Mouse (Mus musculus) limb, embryonic 12.5 days (tissue): ENCODE measurements around the gene Gatad2b. TPM values are rescaled to one million over a fixed set of nuclear protein-coding genes. Genes with fewer than 3 reads are reported as not detected.
"Not testable (repeated sequence)": the region's sequence is repeated elsewhere in the genome, so short reads cannot be mapped to it uniquely, and the experiment has no call there.

Experiments
- ATAC-seq: fragments of 200-750 bp; cut with Nextera tagmentation; 2 replicates; pipeline ENCODE4 v1.8.0; 2017; ENCODE audit warnings: low read depth, moderate TSS enrichment; ENCODE audit not compliant: insufficient number of reproducible peaks, insufficient read depth, low FRiP score, low TSS enrichment
- H3K27ac ChIP-seq: fragments of 300-500 bp; sonication (generic); 2 replicates; pipeline ENCODE4 v1.5.1; 2016; ENCODE audit warnings: mild to moderate bottlenecking, moderate library complexity
- H3K27me3 ChIP-seq: fragments of 300-500 bp; sonication (generic); 2 replicates; pipeline ENCODE4 v1.6.1; 2016; ENCODE audit warnings: mild to moderate bottlenecking, moderate library complexity
- H3K36me3 ChIP-seq: fragments of 300-500 bp; sonication (generic); 2 replicates; pipeline ENCODE4 v1.6.1; 2016; ENCODE audit warnings: mild to moderate bottlenecking, moderate library complexity
- H3K4me1 ChIP-seq: fragments of 300-500 bp; sonication (generic); replicated peaks from 2 replicates; pipeline ENCODE4 v1.6.1; 2016
- H3K4me2 ChIP-seq: fragments of 300-500 bp; sonication (generic); 2 replicates; pipeline ENCODE4 v1.6.1; 2016; ENCODE audit warnings: mild to moderate bottlenecking, moderate library complexity
- H3K4me3 ChIP-seq: fragments of 300-500 bp; sonication (generic); replicated peaks from 2 replicates; pipeline ENCODE4 v1.5.1; 2016; ENCODE audit warnings: mild to moderate bottlenecking
- H3K9ac ChIP-seq: fragments of 300-500 bp; sonication (generic); replicated peaks from 2 replicates; pipeline ENCODE4 v1.6.1; 2016; ENCODE audit warnings: mild to moderate bottlenecking, moderate library complexity
- H3K9me3 ChIP-seq: fragments of 300-500 bp; sonication (generic); 2 replicates; pipeline ENCODE4 v1.6.1; 2016; ENCODE audit warnings: mild to moderate bottlenecking, moderate library complexity
- WGBS: fragments of 180-500 bp; shearing (Covaris S2); methylation state at CpG from one replicate; pipeline ENCODE4 v1.1.7; 2016; 5-methylcytosine and 5-hydroxymethylcytosine counted together
- polyA plus RNA-seq: library from polyadenylated mRNA; unstranded; fragments of >200 nt; fragmentation: Nextera tagmentation; extraction: Ambion mirVana; gene quantifications from 2 replicates; pipeline ENCODE4 v1.2.1, GENCODE M21; 2016

Gatad2b gene
- 17.7 and 19.5 TPM in 2 replicates for polyA plus RNA-seq

- H3K9ac ChIP-seq, result peak within 1 kb of the TSS; percentile 94
- ATAC-seq, result peak; percentile 100
- no peaks in the 10 kb centered on the region for H3K27me3 ChIP-seq
- no peaks in the 10 kb centered on the region for H3K9me3 ChIP-seq
- peak within 1 kb of the TSS; percentile 88 for H3K4me3 ChIP-seq
- peaks cover 12% of the 10 kb centered on the region for H3K4me1 ChIP-seq
- under 1% methylated on average over 40 of the region's 47 CpGs for WGBS
- peak within 1 kb of the TSS; percentile 99 for H3K27ac ChIP-seq
- peak within 1 kb of the TSS; percentile 70 for H3K4me2 ChIP-seq
- peaks cover 6% of the 10 kb centered on the region; the same call in 1 of the 2 replicates for H3K36me3 ChIP-seq
These were observed at the start of gene Gatad2b for GRCm38 (mm10) chr3:90292345-90293275. Gene Gatad2b, plus strand, starts transcription at chr3:90293178.

- Histone ChIP-seq H3K9me3 (no peaks in the 10 kb centered on the region), H3K4me2 (no peak overlapping the region), H3K4me1 (peaks cover 27% of the 10 kb centered on the region), H3K36me3 (peaks cover 12% of the 10 kb centered on the region), H3K4me3 (no peak overlapping the region), H3K27me3 (no peaks in the 10 kb centered on the region), H3K27ac (no peak overlapping the region), H3K9ac (no peak overlapping the region)
- ATAC-seq, result no peak
- 67% methylated on average over 2 of the region's 2 CpGs for WGBS
These were observed 47.6 kb upstream of the Gatad2b start for GRCm38 (mm10) chr3:90245406-90245805.

GRCm38 (mm10) chr3:90247630-90247959 is 45.4 kb upstream of the Gatad2b start:
- H3K36me3 ChIP-seq, result peaks cover 26% of the 10 kb centered on the region
- H3K4me2 ChIP-seq, result peak overlapping the region; percentile 80
- peaks cover 24% of the 10 kb centered on the region for H3K4me1 ChIP-seq
- ATAC-seq, result peak; percentile 17; the same call in 1 of the 2 replicates
- H3K9ac ChIP-seq, result peak overlapping the region; percentile 53
- H3K27me3 ChIP-seq, result no peaks in the 10 kb centered on the region
- no peaks in the 10 kb centered on the region for H3K9me3 ChIP-seq
- H3K4me3 ChIP-seq, result peak overlapping the region; percentile 61
- peak overlapping the region; percentile 95 for H3K27ac ChIP-seq
- WGBS, result under 1% methylated on average over 3 of the region's 3 CpGs

- Histone ChIP-seq H3K27ac (peak within 1 kb of the TSS; percentile 95), H3K4me2 (peak within 1 kb of the TSS; percentile 80), H3K27me3 (no peaks in the 10 kb centered on the region), H3K4me3 (peak within 1 kb of the TSS; percentile 61), H3K9me3 (no peaks in the 10 kb centered on the region), H3K36me3 (peaks cover 26% of the 10 kb centered on the region), H3K4me1 (peaks cover 21% of the 10 kb centered on the region), H3K9ac (peak within 1 kb of the TSS; percentile 65)
- WGBS, result 0% methylated on average over 44 of the region's 44 CpGs
- peak; percentile 90 for ATAC-seq
These were observed 44.8 kb upstream of the Gatad2b start, which contains the start of gene Slc39a1 for GRCm38 (mm10) chr3:90247960-90248745. Gene Slc39a1, plus strand, starts transcription at chr3:90248172.

- Histone ChIP-seq H3K27me3 (no peaks in the 10 kb centered on the region), H3K9ac (peak overlapping the region; percentile 65), H3K4me2 (peak overlapping the region; percentile 80), H3K27ac (peak overlapping the region; percentile 95), H3K36me3 (peaks cover 26% of the 10 kb centered on the region), H3K9me3 (no peaks in the 10 kb centered on the region), H3K4me1 (peaks cover 21% of the 10 kb centered on the region), H3K4me3 (peak overlapping the region; percentile 61)
- WGBS, result 5% methylated on average over 10 of the region's 10 CpGs
- no peak for ATAC-seq
These were observed 44.3 kb upstream of the Gatad2b start for GRCm38 (mm10) chr3:90248746-90249100.

GRCm38 (mm10) chr3:90250791-90251190 is 42.2 kb upstream of the Gatad2b start:
- Histone ChIP-seq H3K27me3 (no peaks in the 10 kb centered on the region), H3K4me1 (peaks cover 28% of the 10 kb centered on the region)

DNA sequence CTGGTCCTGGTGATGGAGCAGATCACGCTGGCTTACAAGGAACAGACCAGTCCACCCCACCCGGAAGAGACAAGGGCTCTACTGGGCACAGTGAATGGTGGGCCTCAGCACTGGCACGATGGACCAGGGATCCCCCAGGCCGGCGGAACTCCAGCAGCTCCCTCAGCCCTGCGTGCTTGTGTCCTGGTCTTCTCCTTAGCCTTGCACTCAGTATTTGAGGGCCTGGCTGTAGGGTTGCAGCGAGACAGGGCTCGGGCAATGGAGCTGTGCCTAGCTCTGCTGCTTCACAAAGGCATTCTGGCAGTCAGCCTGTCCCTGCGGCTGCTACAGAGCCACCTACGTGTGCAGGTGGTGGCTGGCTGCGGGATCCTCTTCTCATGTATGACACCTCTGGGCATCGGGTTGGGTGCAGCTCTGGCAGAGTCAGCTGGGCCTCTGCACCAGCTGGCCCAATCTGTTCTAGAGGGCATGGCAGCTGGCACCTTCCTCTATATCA is 41.2 kb upstream of the Gatad2b start:
- WGBS, result 85% methylated on average over 11 of the region's 12 CpGs
- not testable (repeated sequence) for H3K4me2 ChIP-seq, H3K9me3 ChIP-seq, ATAC-seq, H3K4me3 ChIP-seq, H3K27ac ChIP-seq, H3K9ac ChIP-seq, H3K27me3 ChIP-seq
- H3K36me3 ChIP-seq, result peaks cover 29% of the 10 kb centered on the region
- peaks cover 29% of the 10 kb centered on the region for H3K4me1 ChIP-seq

More at GRCm38 (mm10) chr3:90250791-90251190, 42.2 kb upstream of the Gatad2b start:
- no peak for ATAC-seq
- no peak overlapping the region for H3K4me3 ChIP-seq
- H3K9me3 ChIP-seq, result no peaks in the 10 kb centered on the region
- H3K36me3 ChIP-seq, result peaks cover 26% of the 10 kb centered on the region
- WGBS, result 84% methylated on average over 6 of the region's 6 CpGs
- H3K27ac ChIP-seq, result no peak overlapping the region
- H3K4me2 ChIP-seq, result no peak overlapping the region
- H3K9ac ChIP-seq, result no peak overlapping the region

DNA sequence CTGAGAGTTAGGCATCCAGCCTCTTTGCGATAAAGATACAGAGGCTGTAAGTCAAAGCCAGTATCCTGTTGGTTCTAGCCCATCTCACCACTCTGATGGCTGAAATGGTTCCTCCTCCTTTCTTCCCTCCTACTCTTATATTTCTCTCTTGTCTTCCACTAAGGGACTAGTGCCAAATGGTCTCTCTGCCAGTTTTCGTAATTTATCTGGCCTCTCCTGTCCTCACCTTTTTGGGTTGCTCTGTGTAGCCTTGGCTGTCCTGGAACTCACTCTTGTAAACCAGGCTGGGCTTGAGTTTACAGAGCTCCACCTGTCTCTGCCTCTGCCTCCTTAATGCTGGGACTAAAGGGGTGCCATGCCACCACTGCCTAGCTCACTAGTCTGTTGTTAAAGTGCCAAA is 40.3 kb upstream of the Gatad2b start:
- Histone ChIP-seq H3K4me1 (peaks cover 27% of the 10 kb centered on the region), H3K36me3 (peaks cover 38% of the 10 kb centered on the region)
- not testable (repeated sequence) for ATAC-seq, H3K4me3 ChIP-seq, H3K9me3 ChIP-seq, H3K9ac ChIP-seq, H3K27me3 ChIP-seq, H3K27ac ChIP-seq, H3K4me2 ChIP-seq
- 90% methylated on average over 2 of the region's 2 CpGs for WGBS

GRCm38 (mm10) chr3:90253174-90253573 is 39.8 kb upstream of the Gatad2b start:
- 88% methylated on average over 1 of the region's 1 CpGs for WGBS
- H3K4me3 ChIP-seq, result not testable (repeated sequence)
- ATAC-seq, result peak; percentile 1; the same call in 1 of the 2 replicates

GRCm38 (mm10) chr3:90253653-90254418 is 39.1 kb upstream of the Gatad2b start, which contains the start of gene Crtc2:
Gene Crtc2, plus strand, starts transcription at chr3:90254163.
- H3K9ac ChIP-seq, result peak within 1 kb of the TSS; percentile 86
- ATAC-seq, result peak; percentile 96
- H3K4me1 ChIP-seq, result peaks cover 22% of the 10 kb centered on the region
- H3K27me3 ChIP-seq, result no peaks in the 10 kb centered on the region
- H3K27ac ChIP-seq, result peak within 1 kb of the TSS; percentile 87
- WGBS, result 2% methylated on average over 40 of the region's 40 CpGs
- peak within 1 kb of the TSS; percentile 89 for H3K4me2 ChIP-seq
- H3K4me3 ChIP-seq, result peak within 1 kb of the TSS; percentile 90
- no peaks in the 10 kb centered on the region for H3K9me3 ChIP-seq
- H3K36me3 ChIP-seq, result peaks cover 50% of the 10 kb centered on the region

More at GRCm38 (mm10) chr3:90253174-90253573, 39.8 kb upstream of the Gatad2b start:
- not testable (repeated sequence) for H3K9me3 ChIP-seq, H3K27ac ChIP-seq, H3K27me3 ChIP-seq, H3K9ac ChIP-seq
- peak overlapping the region; percentile 89 for H3K4me2 ChIP-seq
- H3K36me3 ChIP-seq, result peaks cover 43% of the 10 kb centered on the region
- H3K4me1 ChIP-seq, result peaks cover 26% of the 10 kb centered on the region
